Mouse (Mus musculus) right cerebral cortex, postnatal 10 days (tissue): ENCODE measurements around the gene Tbl3.
A peak's percentile ranks its signal among the peaks of the same experiment; 100 is the strongest.

Experiments
- DNase-seq, 2 experiments: peaks; one replicate each; pipeline ENCODE4 v3.0.0; 2021; ENCODE audit warnings: low spot score in 2 of 2

Gene Tbl3

GRCm38 (mm10) chr17:24706982-24707800, at the start of gene Tbl3:
TSS of gene Tbl3 (minus strand) at chr17:24707660.
- peak; percentile 97 for DNase-seq

GRCm38 (mm10) chr17:24752415-24753394, 45.2 kb upstream of the Tbl3 start, which contains the start of gene Hs3st6:
TSS of gene Hs3st6 (plus strand) at chr17:24752988.
- no peak for DNase-seq

GRCm38 (mm10) chr17:24751528-24751927, 44.1 kb upstream of the Tbl3 start:
- DNase-seq, result no peak

GRCm38 (mm10) chr17:24746986-24747385, 39.5 kb upstream of the Tbl3 start:
- no peak for DNase-seq

- DNase-seq, result peak; percentile 86 to 88
These were observed 38.4 kb upstream of the Tbl3 start for GRCm38 (mm10) chr17:24745526-24746497.

- DNase-seq, result no peak
These were observed 36.9 kb upstream of the Tbl3 start for GRCm38 (mm10) chr17:24744381-24744780.

- no peak for DNase-seq
These were observed 36.4 kb upstream of the Tbl3 start for GRCm38 (mm10) chr17:24743896-24744295.

- DNase-seq, result no peak
These were observed 34.8 kb upstream of the Tbl3 start for GRCm38 (mm10) chr17:24742307-24742706.

GRCm38 (mm10) chr17:24739926-24740325, 32.5 kb upstream of the Tbl3 start:
- DNase-seq, result no peak

GRCm38 (mm10) chr17:24738238-24738637, 30.8 kb upstream of the Tbl3 start:
- no peak for DNase-seq

GRCm38 (mm10) chr17:24737135-24737810, 29.8 kb upstream of the Tbl3 start:
- DNase-seq, result no peak

GRCm38 (mm10) chr17:24736330-24737051, 29.0 kb upstream of the Tbl3 start, which contains the start of gene Msrb1:
TSS of gene Msrb1 (plus strand) at chr17:24736642.
- peak; percentile 96 for DNase-seq

- DNase-seq, result no peak
These were observed 28.0 kb upstream of the Tbl3 start for GRCm38 (mm10) chr17:24735446-24735845.

GRCm38 (mm10) chr17:24734513-24734912, 27.1 kb upstream of the Tbl3 start:
- DNase-seq, result no peak

GRCm38 (mm10) chr17:24733434-24734050, 26.1 kb upstream of the Tbl3 start:
- no peak for DNase-seq

GRCm38 (mm10) chr17:24732233-24732935, 24.9 kb upstream of the Tbl3 start:
- no peak for DNase-seq

GRCm38 (mm10) chr17:24730787-24731186, 23.3 kb upstream of the Tbl3 start:
- DNase-seq, result no peak

- no peak for DNase-seq
These were observed 21.6 kb upstream of the Tbl3 start for GRCm38 (mm10) chr17:24729067-24729466.

GRCm38 (mm10) chr17:24728184-24728583, 20.7 kb upstream of the Tbl3 start:
- no peak for DNase-seq
